Mouse (Mus musculus): Measurements from ENCODE around the gene Clec2i. TPM values are rescaled to one million over a fixed set of nuclear protein-coding genes. Genes with fewer than 3 reads are reported as not detected.

The Clec2i gene
- total and polyA plus RNA-seq, 2 experiments from 2014 or later = not detected

- Histone ChIP-seq H3K9ac (replicated peaks; ENCODE audit: low read length, poor library complexity, severe bottlenecking) (no peak overlapping the region), H3K9me3 (ENCODE audit: low read length) (no peaks in the 10 kb centered on the region), H3K27ac (ENCODE audit: low read depth, low read length) (no peak overlapping the region), H3K4me2 (ENCODE audit: low read depth, low read length, poor library complexity, severe bottlenecking) (no peak overlapping the region), H3K36me3 (ENCODE audit: insufficient read depth, low read length) (no peaks in the 10 kb centered on the region), H3K4me3 (ENCODE audit: low read depth, low read length) (no peak overlapping the region), H3K27me3 (ENCODE audit: insufficient read depth, low read length) (no peaks in the 10 kb centered on the region), H3K4me1 (ENCODE audit: insufficient read depth, low read length) (no peaks in the 10 kb centered on the region)
- ATAC-seq (ENCODE audit: low FRiP score) (no peak), DNase-seq (ENCODE audit: low spot score) (no peak)
- TF ChIP-seq CTCF (IDR thresholded peaks at IDR 0.05) = no peak
- WGBS = 95% methylated on average over 2 of the region's 2 CpGs
These were observed 29.4 kb upstream of the Clec2i start for GRCm38 (mm10) chr6:128857976-128858375.

GRCm38 (mm10) chr6:128868861-128869260 is 18.5 kb upstream of the Clec2i start:
- Histone ChIP-seq H3K27me3 (ENCODE audit: insufficient read depth, low read length) (no peaks in the 10 kb centered on the region), H3K27ac (ENCODE audit: low read depth, low read length) (no peak overlapping the region), H3K36me3 (ENCODE audit: insufficient read depth, low read length) (no peaks in the 10 kb centered on the region), H3K9me3 (ENCODE audit: low read length) (no peaks in the 10 kb centered on the region), H3K4me1 (ENCODE audit: insufficient read depth, low read length) (no peaks in the 10 kb centered on the region), H3K9ac (replicated peaks; ENCODE audit: low read length, poor library complexity, severe bottlenecking) (no peak overlapping the region), H3K4me3 (ENCODE audit: low read depth, low read length) (no peak overlapping the region), H3K4me2 (ENCODE audit: low read depth, low read length, poor library complexity, severe bottlenecking) (no peak overlapping the region)
- no peak for TF ChIP-seq CTCF (IDR thresholded peaks at IDR 0.05)
- no peak for DNase-seq (ENCODE audit: low spot score)
- 15% methylated on average over 3 of the region's 3 CpGs for WGBS
- no peak for ATAC-seq (ENCODE audit: low FRiP score)

- no peaks in the 10 kb centered on the region for H3K4me1 ChIP-seq (ENCODE audit: insufficient read depth, low read length)
- DNase-seq (ENCODE audit: low spot score) = no peak
- no peak overlapping the region for H3K27ac ChIP-seq (ENCODE audit: low read depth, low read length)
- no peak overlapping the region for H3K4me2 ChIP-seq (ENCODE audit: low read depth, low read length, poor library complexity, severe bottlenecking)
- no peaks in the 10 kb centered on the region for H3K9me3 ChIP-seq (ENCODE audit: low read length)
- no peak for ATAC-seq (ENCODE audit: low FRiP score)
- WGBS = 85% methylated on average over 1 of the region's 1 CpGs
- H3K36me3 ChIP-seq (ENCODE audit: insufficient read depth, low read length) = no peaks in the 10 kb centered on the region
- no peak overlapping the region for H3K9ac ChIP-seq (replicated peaks; ENCODE audit: low read length, poor library complexity, severe bottlenecking)
- H3K27me3 ChIP-seq (ENCODE audit: insufficient read depth, low read length) = no peaks in the 10 kb centered on the region
- TF ChIP-seq CTCF (IDR thresholded peaks at IDR 0.05) = no peak
- no peak overlapping the region for H3K4me3 ChIP-seq (ENCODE audit: low read depth, low read length)
These were observed 15.3 kb upstream of the Clec2i start for GRCm38 (mm10) chr6:128871910-128872610.

DNA sequence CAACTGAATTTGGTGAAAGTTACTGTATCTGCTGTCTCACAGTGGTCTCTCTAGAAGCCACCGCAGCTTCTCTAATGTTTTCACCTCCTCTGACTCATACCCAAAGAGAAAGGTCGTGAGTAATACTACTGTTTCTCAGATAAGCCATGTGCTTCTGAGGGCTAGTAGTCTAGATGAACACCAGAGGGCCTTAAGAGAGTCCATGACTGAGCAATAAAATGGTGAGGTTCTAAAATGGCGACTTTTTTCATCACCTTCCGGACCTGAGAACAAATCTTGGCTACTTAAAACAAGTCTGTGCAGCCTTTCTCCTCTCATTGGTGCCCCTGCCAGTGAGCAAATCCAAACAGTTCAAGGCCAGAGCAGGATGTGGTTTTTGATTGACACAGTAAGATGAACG is 1.4 kb downstream of the Clec2i start:
- Histone ChIP-seq H3K9ac (replicated peaks; ENCODE audit: low read length, poor library complexity, severe bottlenecking) (no peak overlapping the region), H3K36me3 (ENCODE audit: insufficient read depth, low read length) (no peaks in the 10 kb centered on the region), H3K27me3 (ENCODE audit: insufficient read depth, low read length) (no peaks in the 10 kb centered on the region), H3K4me2 (ENCODE audit: low read depth, low read length, poor library complexity, severe bottlenecking) (no peak overlapping the region), H3K27ac (ENCODE audit: low read depth, low read length) (no peak overlapping the region), H3K4me1 (ENCODE audit: insufficient read depth, low read length) (no peaks in the 10 kb centered on the region), H3K9me3 (ENCODE audit: low read length) (no peaks in the 10 kb centered on the region), H3K4me3 (ENCODE audit: low read depth, low read length) (no peak overlapping the region)
- 76% methylated on average over 5 of the region's 5 CpGs for WGBS
- ATAC-seq (ENCODE audit: low FRiP score) = no peak
- no peak for TF ChIP-seq CTCF (IDR thresholded peaks at IDR 0.05)
- no peak for DNase-seq (ENCODE audit: low spot score)

GRCm38 (mm10) chr6:128890948-128891355 is 3.6 kb downstream of the Clec2i start, which contains the start of gene BC035044:
Gene BC035044 (minus strand): TSS chr6:128891126.
- H3K9ac ChIP-seq (replicated peaks; ENCODE audit: low read length, poor library complexity, severe bottlenecking) = no peak within 1 kb of the TSS
- H3K27ac ChIP-seq (ENCODE audit: low read depth, low read length) = no peak within 1 kb of the TSS
- WGBS = 72% methylated on average over 2 of the region's 2 CpGs
- H3K27me3 ChIP-seq (ENCODE audit: insufficient read depth, low read length) = no peaks in the 10 kb centered on the region
- no peaks in the 10 kb centered on the region for H3K4me1 ChIP-seq (ENCODE audit: insufficient read depth, low read length)
- no peak for ATAC-seq (ENCODE audit: low FRiP score)
- H3K9me3 ChIP-seq (ENCODE audit: low read length) = no peaks in the 10 kb centered on the region
- H3K4me2 ChIP-seq (ENCODE audit: low read depth, low read length, poor library complexity, severe bottlenecking) = no peak within 1 kb of the TSS
- H3K36me3 ChIP-seq (ENCODE audit: insufficient read depth, low read length) = no peaks in the 10 kb centered on the region
- H3K4me3 ChIP-seq (ENCODE audit: low read depth, low read length) = no peak within 1 kb of the TSS
- no peak for DNase-seq (ENCODE audit: low spot score)
- no peak for TF ChIP-seq CTCF (IDR thresholded peaks at IDR 0.05)

DNA sequence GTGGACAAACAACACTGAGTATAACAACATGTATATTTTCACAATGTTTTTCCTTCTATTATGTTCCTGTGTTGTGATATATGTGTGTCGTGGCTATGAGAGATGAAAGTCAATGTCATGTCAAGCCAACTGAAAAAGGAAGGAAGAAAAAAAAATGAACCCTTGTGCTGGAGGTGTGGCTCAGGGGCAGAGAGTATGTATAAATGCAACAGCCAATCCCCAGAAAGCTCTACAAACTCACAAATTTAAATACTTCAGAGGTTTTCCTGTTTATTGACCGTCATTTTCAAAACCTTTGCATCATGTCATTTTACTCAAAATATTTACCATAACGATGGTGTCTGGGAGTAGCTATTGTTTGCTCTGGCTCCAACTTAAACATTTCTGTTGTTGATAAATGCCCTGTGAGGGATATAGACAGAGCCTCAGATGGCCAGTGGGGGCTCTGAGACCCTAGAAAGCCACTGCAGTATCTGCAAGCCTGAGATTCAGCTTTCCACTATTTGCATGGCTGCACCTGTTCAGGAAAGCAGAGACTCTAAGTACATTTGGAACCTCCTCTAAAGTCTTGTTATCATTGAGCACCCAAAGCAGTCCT is 8.1 kb downstream of the Clec2i start:
- no peak overlapping the region for H3K4me3 ChIP-seq (ENCODE audit: low read depth, low read length)
- DNase-seq (ENCODE audit: low spot score) = no peak
- H3K27ac ChIP-seq (ENCODE audit: low read depth, low read length) = no peak overlapping the region
- H3K36me3 ChIP-seq (ENCODE audit: insufficient read depth, low read length) = no peaks in the 10 kb centered on the region
- no peaks in the 10 kb centered on the region for H3K4me1 ChIP-seq (ENCODE audit: insufficient read depth, low read length)
- 79% methylated on average over 3 of the region's 3 CpGs for WGBS
- H3K9ac ChIP-seq (replicated peaks; ENCODE audit: low read length, poor library complexity, severe bottlenecking) = no peak overlapping the region
- TF ChIP-seq CTCF (IDR thresholded peaks at IDR 0.05) = no peak
- no peaks in the 10 kb centered on the region for H3K9me3 ChIP-seq (ENCODE audit: low read length)
- no peaks in the 10 kb centered on the region for H3K27me3 ChIP-seq (ENCODE audit: insufficient read depth, low read length)
- ATAC-seq (ENCODE audit: low FRiP score) = no peak
- H3K4me2 ChIP-seq (ENCODE audit: low read depth, low read length, poor library complexity, severe bottlenecking) = no peak overlapping the region

All from midbrain, postnatal 0 days (tissue).